In genomic region chr8:119437506-119437905, GRCm38 (mm10) we compare ENCODE assay signal across 10 mouse cellular contexts. TPM values are rescaled to one million over a fixed set of nuclear protein-coding genes. Genes with fewer than 3 reads are reported as not detected.
A peak's percentile ranks its signal among the peaks of the same experiment; 100 is the strongest.
DNase-seq lines count a peak whose midpoint lies in the region; ATAC-seq and TF ChIP-seq lines count a peak whose summit lies in the region.
"Had no signal": no experiment of that assay in that cellular context is flagged by ENCODE, and none has a peak within 500 bp of the region (broad histone marks: within the 10 kb centered on the region; RNA-seq: fewer than 3 reads in every experiment).

No protein-coding gene starts in this region.

- peak overlapping the region; percentile 61 for H3K27ac ChIP-seq in intestine, embryonic 16.5 days (ENCODE audit: low read length)
- peak overlapping the region; percentile 62 for H3K27ac ChIP-seq in liver, embryonic 15.5 days (replicated peaks)
- H3K27ac ChIP-seq in stomach, embryonic 16.5 days (ENCODE audit: low read length): peak overlapping the region; percentile 84
- H3K27ac ChIP-seq in forebrain, embryonic 15.5 days (replicated peaks): no peak overlapping the region
- no peak overlapping the region for H3K27ac ChIP-seq in forebrain, embryonic 13.5 days
- H3K27ac ChIP-seq: limb, embryonic 12.5 days had no signal

- peak; percentile 26; the same call in 1 of the 2 replicates for TF ChIP-seq POLR2A in lung, adult 2 months (IDR thresholded peaks at IDR 0.05; ENCODE audit: borderline replicate concordance, extremely low read depth, low read depth, low read length)

- H3K4me1 ChIP-seq in lung, adult 2 months (ENCODE audit: control insufficient read depth, insufficient read depth, low read length): peaks cover 9% of the 10 kb centered on the region
- H3K4me1 ChIP-seq in intestine, embryonic 16.5 days (ENCODE audit: control insufficient read depth, insufficient read depth, low read length): peaks cover 47% of the 10 kb centered on the region
- H3K4me1 ChIP-seq in liver, embryonic 15.5 days (replicated peaks): peaks cover 55% of the 10 kb centered on the region
- H3K4me1 ChIP-seq in stomach, embryonic 16.5 days (ENCODE audit: control insufficient read depth, insufficient read depth, low read length): peaks cover 19% of the 10 kb centered on the region
- no peaks in the 10 kb centered on the region for H3K4me1 ChIP-seq in forebrain, embryonic 15.5 days
- peaks cover 12% of the 10 kb centered on the region; the same call in 1 of the 2 replicates for H3K4me1 ChIP-seq in forebrain, embryonic 13.5 days

- peak; percentile 59 for DNase-seq in lung, adult 2 months
- no peak for DNase-seq in lung, postnatal 14 days
- DNase-seq: cerebellum, adult 11-12 months; forebrain, postnatal 0 days had no signal

- no peaks in the 10 kb centered on the region for H3K36me3 ChIP-seq in intestine, embryonic 16.5 days (ENCODE audit: control insufficient read depth, insufficient read depth, low read length)
- peaks cover 12% of the 10 kb centered on the region for H3K36me3 ChIP-seq in liver, embryonic 15.5 days (replicated peaks)
- H3K36me3 ChIP-seq in stomach, embryonic 16.5 days (ENCODE audit: control insufficient read depth, insufficient read depth, low read length): no peaks in the 10 kb centered on the region
- no peaks in the 10 kb centered on the region for H3K36me3 ChIP-seq in forebrain, embryonic 15.5 days
- H3K36me3 ChIP-seq in forebrain, embryonic 13.5 days (ENCODE audit: poor library complexity, severe bottlenecking): no peaks in the 10 kb centered on the region
- H3K36me3 ChIP-seq: limb, embryonic 12.5 days had no signal

- peak overlapping the region; percentile 61 for H3K9ac ChIP-seq in intestine, embryonic 16.5 days (ENCODE audit: low read depth, low read length)
- H3K9ac ChIP-seq in liver, embryonic 15.5 days: peak overlapping the region; percentile 30; the same call in 1 of the 2 replicates
- peak overlapping the region; percentile 61 for H3K9ac ChIP-seq in stomach, embryonic 16.5 days (ENCODE audit: low read length)
- H3K9ac ChIP-seq in forebrain, embryonic 15.5 days (replicated peaks): no peak overlapping the region
- no peak overlapping the region for H3K9ac ChIP-seq in forebrain, embryonic 13.5 days
- H3K9ac ChIP-seq: forebrain, postnatal 0 days; limb, embryonic 12.5 days had no signal

- H3K4me3 ChIP-seq in lung, adult 2 months (replicated peaks; ENCODE audit: extremely low read depth, low read depth, low read length): peak overlapping the region; percentile 68
- H3K4me3 ChIP-seq in intestine, embryonic 16.5 days (ENCODE audit: low read length): peak overlapping the region; percentile 42
- peak overlapping the region; percentile 55 for H3K4me3 ChIP-seq in liver, embryonic 15.5 days (replicated peaks)
- peak overlapping the region; percentile 42 for H3K4me3 ChIP-seq in stomach, embryonic 16.5 days (replicated peaks; ENCODE audit: low read length)
- no peak overlapping the region for H3K4me3 ChIP-seq in forebrain, embryonic 15.5 days
- no peak overlapping the region for H3K4me3 ChIP-seq in forebrain, embryonic 13.5 days
- H3K4me3 ChIP-seq: limb, embryonic 12.5 days had no signal

- TF ChIP-seq CTCF in lung, adult 2 months (IDR thresholded peaks at IDR 0.05; ENCODE audit: insufficient read depth, low read length): no peak

- 55% methylated on average over 11 of the region's 11 CpGs for WGBS in lung, adult 2 months
- WGBS in intestine, embryonic 16.5 days: 66% methylated on average over 11 of the region's 11 CpGs
- WGBS in liver, embryonic 15.5 days (ENCODE audit: insufficient replicate concordance): 55% methylated on average over 11 of the region's 11 CpGs
- WGBS in stomach, embryonic 16.5 days: 65% methylated on average over 11 of the region's 11 CpGs
- WGBS in forebrain, embryonic 15.5 days: 75% methylated on average over 11 of the region's 11 CpGs
- 80% methylated on average over 11 of the region's 11 CpGs for WGBS in forebrain, embryonic 13.5 days

- no peaks in the 10 kb centered on the region for H3K27me3 ChIP-seq in intestine, embryonic 16.5 days (replicated peaks; ENCODE audit: control insufficient read depth, insufficient read depth, low read length)
- H3K27me3 ChIP-seq in liver, embryonic 15.5 days: no peaks in the 10 kb centered on the region
- H3K27me3 ChIP-seq in stomach, embryonic 16.5 days (ENCODE audit: control insufficient read depth, insufficient read depth, low read length): no peaks in the 10 kb centered on the region
- H3K27me3 ChIP-seq in forebrain, embryonic 15.5 days: no peaks in the 10 kb centered on the region
- 0 out of 2 replicates have a peak, but pooled peaks cover 4% of the 10 kb centered on the region for H3K27me3 ChIP-seq in forebrain, embryonic 13.5 days

- ATAC-seq in intestine, embryonic 16.5 days: no peak
- no peak for ATAC-seq in liver, embryonic 15.5 days (ENCODE audit: insufficient read depth)
- no peak for ATAC-seq in stomach, embryonic 16.5 days (ENCODE audit: insufficient read depth, low FRiP score)
- ATAC-seq in forebrain, embryonic 15.5 days (replicated peaks): no peak
- no peak for ATAC-seq in forebrain, embryonic 13.5 days
- ATAC-seq: forebrain, postnatal 0 days had no signal

- H3K9me3 ChIP-seq in intestine, embryonic 16.5 days (ENCODE audit: control insufficient read depth, low read length): no peaks in the 10 kb centered on the region
- no peaks in the 10 kb centered on the region for H3K9me3 ChIP-seq in liver, embryonic 15.5 days (replicated peaks)
- H3K9me3 ChIP-seq in stomach, embryonic 16.5 days (replicated peaks; ENCODE audit: control insufficient read depth, low read length): no peaks in the 10 kb centered on the region
- H3K9me3 ChIP-seq in forebrain, embryonic 15.5 days: no peaks in the 10 kb centered on the region
- H3K9me3 ChIP-seq in forebrain, embryonic 13.5 days (replicated peaks): no peaks in the 10 kb centered on the region
- H3K9me3 ChIP-seq: limb, embryonic 12.5 days had no signal

- H3K4me2 ChIP-seq in intestine, embryonic 16.5 days (ENCODE audit: low read depth, low read length): peak overlapping the region; percentile 55
- peak overlapping the region; percentile 51 for H3K4me2 ChIP-seq in liver, embryonic 15.5 days
- peak overlapping the region; percentile 49 for H3K4me2 ChIP-seq in stomach, embryonic 16.5 days (ENCODE audit: low read depth, low read length)
- H3K4me2 ChIP-seq in forebrain, embryonic 15.5 days (replicated peaks): no peak overlapping the region
- H3K4me2 ChIP-seq in forebrain, embryonic 13.5 days: no peak overlapping the region
- H3K4me2 ChIP-seq: limb, embryonic 12.5 days had no signal

RNA-seq across cellular contexts. Expression of gene Osgin1, which starts 3.6 kb away (rescaled TPM):
- polyA plus RNA-seq in lung, adult 2 months (2012; rRNA removed): 48.8 and 57.9 TPM in 2 replicates
- polyA plus RNA-seq in intestine, embryonic 16.5 days (2015; fragmentation: Nextera tagmentation; extraction: Ambion mirVana): 8.0 and 9.2 TPM in 2 replicates
- polyA plus RNA-seq in liver, embryonic 15.5 days (2015; fragmentation: Nextera tagmentation; extraction: Ambion mirVana): 41.2 and 49.7 TPM in 2 replicates
- 10.2 and 11.0 TPM in 2 replicates for polyA plus RNA-seq in stomach, embryonic 16.5 days (2015; fragmentation: Nextera tagmentation; extraction: Ambion mirVana)
- polyA plus RNA-seq in forebrain, embryonic 15.5 days (2015; fragmentation: Nextera tagmentation; extraction: Ambion mirVana): 0.19 and 0.22 TPM in 2 replicates
- polyA plus RNA-seq in forebrain, embryonic 13.5 days (2015; fragmentation: Nextera tagmentation; extraction: Ambion mirVana): 0.14 and 0.37 TPM in 2 replicates

RNA-seq across cellular contexts. Expression of gene Necab2, which starts 9.0 kb away (rescaled TPM):
- 0.63 and 1.0 TPM in 2 replicates for polyA plus RNA-seq in lung, adult 2 months (2012; rRNA removed)
- polyA plus RNA-seq in intestine, embryonic 16.5 days (2015; fragmentation: Nextera tagmentation; extraction: Ambion mirVana): 1.3 and 1.6 TPM in 2 replicates
- not detected in 2 replicates for polyA plus RNA-seq in liver, embryonic 15.5 days (2015; fragmentation: Nextera tagmentation; extraction: Ambion mirVana)
- 0.74 and 1.5 TPM in 2 replicates for polyA plus RNA-seq in stomach, embryonic 16.5 days (2015; fragmentation: Nextera tagmentation; extraction: Ambion mirVana)
- polyA plus RNA-seq in forebrain, embryonic 15.5 days (2015; fragmentation: Nextera tagmentation; extraction: Ambion mirVana): 15.7 and 17.9 TPM in 2 replicates
- polyA plus RNA-seq in forebrain, embryonic 13.5 days (2015; fragmentation: Nextera tagmentation; extraction: Ambion mirVana): 13.3 and 15.3 TPM in 2 replicates

RNA-seq across cellular contexts. Expression of gene Mlycd, which starts 42.8 kb away (rescaled TPM):
- 26.9 and 32.0 TPM in 2 replicates for polyA plus RNA-seq in lung, adult 2 months (2012; rRNA removed)
- polyA plus RNA-seq in intestine, embryonic 16.5 days (2015; fragmentation: Nextera tagmentation; extraction: Ambion mirVana): 20.6 and 22.7 TPM in 2 replicates
- polyA plus RNA-seq in liver, embryonic 15.5 days (2015; fragmentation: Nextera tagmentation; extraction: Ambion mirVana): 11.5 and 12.4 TPM in 2 replicates
- polyA plus RNA-seq in stomach, embryonic 16.5 days (2015; fragmentation: Nextera tagmentation; extraction: Ambion mirVana): 12.5 and 13.5 TPM in 2 replicates
- 14.7 and 15.2 TPM in 2 replicates for polyA plus RNA-seq in forebrain, embryonic 15.5 days (2015; fragmentation: Nextera tagmentation; extraction: Ambion mirVana)
- 11.0 and 11.1 TPM in 2 replicates for polyA plus RNA-seq in forebrain, embryonic 13.5 days (2015; fragmentation: Nextera tagmentation; extraction: Ambion mirVana)

Comparison
In these comparisons a context has a peak if more than half of its experiments do, and no peak if none do; other contexts are left out.
1. H3K4me3 ChIP-seq: peak in lung, adult 2 months (single experiment), intestine, embryonic 16.5 days (single experiment), liver, embryonic 15.5 days (single experiment) and stomach, embryonic 16.5 days (single experiment); none in forebrain, embryonic 15.5 days (single experiment) and forebrain, embryonic 13.5 days (single experiment).
2. H3K27ac ChIP-seq: peak in intestine, embryonic 16.5 days (single experiment), liver, embryonic 15.5 days (single experiment) and stomach, embryonic 16.5 days (single experiment); none in forebrain, embryonic 15.5 days (single experiment) and forebrain, embryonic 13.5 days (single experiment).
3. H3K4me2 ChIP-seq: peak in intestine, embryonic 16.5 days (single experiment), liver, embryonic 15.5 days (single experiment) and stomach, embryonic 16.5 days (single experiment); none in forebrain, embryonic 15.5 days (single experiment) and forebrain, embryonic 13.5 days (single experiment).
4. H3K9ac ChIP-seq: peak in intestine, embryonic 16.5 days (single experiment), liver, embryonic 15.5 days (single experiment) and stomach, embryonic 16.5 days (single experiment); none in forebrain, embryonic 15.5 days (single experiment) and forebrain, embryonic 13.5 days (single experiment).